Comparison of ENCODE assay signal across 8 mouse cellular contexts in genomic region chr1:181352043-181352366, GRCm38 (mm10). TPM values are rescaled to one million over a fixed set of nuclear protein-coding genes. Genes with fewer than 3 reads are reported as not detected.
DNase-seq lines count a peak whose midpoint lies in the region; ATAC-seq and TF ChIP-seq lines count a peak whose summit lies in the region.

No protein-coding gene starts in this region.

- no peak for DNase-seq in gastrocnemius, adult 2 months
- DNase-seq in gastrocnemius, postnatal 36 days = no peak
- DNase-seq in neural tube, embryonic 11.5 days (ENCODE audit: low spot score) = no peak
- DNase-seq in neural tube, embryonic 10.5 days (ENCODE audit: extremely low spot score, low spot score) = no peak
- no peak for DNase-seq in urinary bladder, adult 2 months (ENCODE audit: low spot score)
- no peak for DNase-seq in left cerebral cortex, adult 9 months (ENCODE audit: low spot score in 2 of 2)

- WGBS in neural tube, embryonic 11.5 days = 12% methylated on average over 3 of the region's 3 CpGs
- WGBS in limb, embryonic 13.5 days = 5% methylated on average over 3 of the region's 3 CpGs
- WGBS in stomach, embryonic 14.5 days = 3% methylated on average over 3 of the region's 3 CpGs

- no peak for TF ChIP-seq CTCF in gastrocnemius, adult 2 months (IDR thresholded peaks at IDR 0.05)

- ATAC-seq in neural tube, embryonic 11.5 days (ENCODE audit: insufficient read depth, low FRiP score, low TSS enrichment) = no peak; the same call in 1 of the 2 replicates
- ATAC-seq in limb, embryonic 13.5 days (ENCODE audit: low FRiP score, low read depth) = no peak; the same call in 1 of the 2 replicates
- no peak for ATAC-seq in stomach, embryonic 14.5 days (ENCODE audit: insufficient number of reproducible peaks, insufficient read depth, low FRiP score, low read depth)

- peaks cover 11% of the 10 kb centered on the region for H3K4me1 ChIP-seq in neural tube, embryonic 11.5 days (ENCODE audit: control insufficient read depth, insufficient read depth, low read length)
- peaks cover 21% of the 10 kb centered on the region for H3K4me1 ChIP-seq in limb, embryonic 13.5 days
- peaks cover 12% of the 10 kb centered on the region; the same call in 1 of the 2 replicates for H3K4me1 ChIP-seq in stomach, embryonic 14.5 days (ENCODE audit: control insufficient read depth, insufficient read depth, low read length)

- peak overlapping the region; percentile 99 for H3K4me2 ChIP-seq in neural tube, embryonic 11.5 days (ENCODE audit: low read depth)
- H3K4me2 ChIP-seq in limb, embryonic 13.5 days (replicated peaks) = peak overlapping the region; percentile 99
- H3K4me2 ChIP-seq in stomach, embryonic 14.5 days (replicated peaks; ENCODE audit: low read depth, low read length) = peak overlapping the region; percentile 97

- H3K27ac ChIP-seq in gastrocnemius, adult 2 months = peak overlapping the region; percentile 28; the same call in 1 of the 2 replicates
- no peak overlapping the region for H3K27ac ChIP-seq in neural tube, embryonic 11.5 days (ENCODE audit: low read depth, low read length)
- no peak overlapping the region for H3K27ac ChIP-seq in limb, embryonic 13.5 days
- H3K27ac ChIP-seq in stomach, embryonic 14.5 days (ENCODE audit: low read length) = no peak overlapping the region

- H3K9me3 ChIP-seq in neural tube, embryonic 11.5 days (ENCODE audit: control insufficient read depth, low read length) = no peaks in the 10 kb centered on the region
- no peaks in the 10 kb centered on the region for H3K9me3 ChIP-seq in limb, embryonic 13.5 days
- no peaks in the 10 kb centered on the region for H3K9me3 ChIP-seq in stomach, embryonic 14.5 days (ENCODE audit: control insufficient read depth, low read depth, low read length)

- intact Hi-C loops in gastrocnemius, adult 2 months (cut with DNase I) = no loop called here
- intact Hi-C loops in gastrocnemius, postnatal 36 days (cut with DNase I) = no loop called here

- peak overlapping the region; percentile 68 for H3K4me3 ChIP-seq in gastrocnemius, adult 2 months
- peak overlapping the region; percentile 52 for H3K4me3 ChIP-seq in neural tube, embryonic 11.5 days (ENCODE audit: low read depth, low read length)
- peak overlapping the region; percentile 57 for H3K4me3 ChIP-seq in limb, embryonic 13.5 days
- H3K4me3 ChIP-seq in stomach, embryonic 14.5 days (ENCODE audit: low read depth, low read length) = peak overlapping the region; percentile 42

- H3K27me3 ChIP-seq in neural tube, embryonic 11.5 days (ENCODE audit: control insufficient read depth, insufficient read depth, low read length) = peaks cover 36% of the 10 kb centered on the region
- H3K27me3 ChIP-seq in limb, embryonic 13.5 days = peaks cover 69% of the 10 kb centered on the region
- H3K27me3 ChIP-seq in stomach, embryonic 14.5 days (ENCODE audit: control insufficient read depth, insufficient read depth, low read length) = peaks cover 22% of the 10 kb centered on the region

- H3K9ac ChIP-seq in neural tube, embryonic 11.5 days (ENCODE audit: low read length) = no peak overlapping the region; the same call in 1 of the 2 replicates
- peak overlapping the region; percentile 64 for H3K9ac ChIP-seq in limb, embryonic 13.5 days
- no peak overlapping the region for H3K9ac ChIP-seq in stomach, embryonic 14.5 days (replicated peaks; ENCODE audit: low read depth, low read length)

- H3K36me3 ChIP-seq in neural tube, embryonic 11.5 days (ENCODE audit: control insufficient read depth, insufficient read depth, low read length) = no peaks in the 10 kb centered on the region
- no peaks in the 10 kb centered on the region for H3K36me3 ChIP-seq in limb, embryonic 13.5 days
- no peaks in the 10 kb centered on the region for H3K36me3 ChIP-seq in stomach, embryonic 14.5 days (ENCODE audit: control insufficient read depth, insufficient read depth, low read length)

RNA-seq across cellular contexts. Expression of gene Cnih3, which starts 0.4 kb away (rescaled TPM):
- not detected for total RNA-seq in gastrocnemius, adult 2 months (2021)
- total RNA-seq in gastrocnemius, postnatal 36 days (2021) = not detected
- polyA plus RNA-seq in neural tube, embryonic 11.5 days (2014; fragmentation: Nextera tagmentation; extraction: Ambion mirVana) = 2.1 TPM in 2 replicates
- 0.71 and 0.87 TPM in 2 replicates for polyA plus RNA-seq in limb, embryonic 13.5 days (2015; fragmentation: Nextera tagmentation; extraction: Ambion mirVana)
- 0.39 and 0.97 TPM in 2 replicates for polyA plus RNA-seq in stomach, embryonic 14.5 days (2014; fragmentation: Nextera tagmentation; extraction: Ambion mirVana)
- 0.23 TPM in 1 of 2 replicates, not detected in the other for polyA plus RNA-seq in urinary bladder, adult 2 months (2012; rRNA removed)
